Mouse (Mus musculus) spleen, adult 2 months (tissue): ENCODE data around the gene Syt6. TPM values are rescaled to one million over a fixed set of nuclear protein-coding genes. Genes with fewer than 3 reads are reported as not detected.
A peak's percentile ranks its signal among the peaks of the same experiment; 100 is the strongest.

ENCODE experiments used
- DNase-seq, 2 experiments: peaks; one replicate each; pipeline versions ENCODE4 v3.0.0 to v3.0.0-alpha.2; 2012 to 2021; ENCODE audit warnings: low spot score in 2 of 2, low read depth in 1 of 2
- H3K27ac ChIP-seq: fragments of 200-500 bp; 2 replicates; pipeline ENCODE4 v1.5.1; 2012; ENCODE audit warnings: low read length, inconsistent platforms; ENCODE audit not compliant: insufficient read depth
- H3K27me3 ChIP-seq: fragments of 200-500 bp; 2 replicates; pipeline ENCODE4 v1.6.1; 2012; ENCODE audit warnings: mild to moderate bottlenecking, moderate library complexity, low read length, inconsistent platforms; ENCODE audit not compliant: control insufficient read depth, insufficient read depth
- H3K36me3 ChIP-seq: fragments of 200-500 bp; 2 replicates; pipeline ENCODE4 v1.6.1; 2012; ENCODE audit warnings: mild to moderate bottlenecking, low read length, inconsistent platforms; ENCODE audit not compliant: control insufficient read depth, insufficient read depth
- H3K4me1 ChIP-seq: fragments of 200-500 bp; 2 replicates; pipeline ENCODE4 v1.6.1; 2011; ENCODE audit warnings: inconsistent platforms; ENCODE audit not compliant: control insufficient read depth, insufficient read depth, insufficient read length
- H3K4me3 ChIP-seq: fragments of 200-500 bp; 2 replicates; pipeline ENCODE4 v1.5.1; 2011; ENCODE audit warnings: mild to moderate bottlenecking, inconsistent platforms; ENCODE audit not compliant: insufficient read depth, insufficient read length; ENCODE audit errors: extremely low read depth
- CTCF ChIP-seq: fragments of 200-500 bp; IDR thresholded peaks from 2 replicates; pipeline ENCODE4 v1.5.1; 2011; ENCODE audit warnings: mild to moderate bottlenecking, inconsistent platforms; ENCODE audit not compliant: insufficient read depth, insufficient read length, insufficient replicate concordance; ENCODE audit errors: extremely low read depth
- POLR2A ChIP-seq: fragments of 200-500 bp; IDR thresholded peaks from 2 replicates; pipeline ENCODE4 v1.6.1; 2011; ENCODE audit warnings: low read depth, low read length, inconsistent platforms
- WGBS: fragments of 180-500 bp; shearing (Covaris S2); methylation state at CpG from one replicate; pipeline ENCODE4 v1.1.7; 2018; 5-methylcytosine and 5-hydroxymethylcytosine counted together
- polyA plus RNA-seq: library from polyadenylated mRNA; depleted of rRNA; stranded (reverse); fragments of >200 nt; gene quantifications from 2 replicates; pipeline ENCODE4 v1.2.3, GENCODE M21; 2012; rRNA removed

The Syt6 gene
- 0.25 and 0.41 TPM in 2 replicates for polyA plus RNA-seq

- no peak within 1 kb of the TSS for H3K27ac ChIP-seq
- H3K4me1 ChIP-seq: no peaks in the 10 kb centered on the region
- H3K27me3 ChIP-seq: peaks cover 24% of the 10 kb centered on the region
- TF ChIP-seq POLR2A: no peak
- no peak for TF ChIP-seq CTCF
- 5% methylated on average over 44 of the region's 44 CpGs for WGBS
- peak within 1 kb of the TSS; percentile 31; the same call in 1 of the 2 replicates for H3K4me3 ChIP-seq
- no peaks in the 10 kb centered on the region for H3K36me3 ChIP-seq
- no peak for DNase-seq
These were observed at the start of gene Syt6 for GRCm38 (mm10) chr3:103575156-103575892. Syt6 (plus strand) TSS chr3:103575231.

DNA sequence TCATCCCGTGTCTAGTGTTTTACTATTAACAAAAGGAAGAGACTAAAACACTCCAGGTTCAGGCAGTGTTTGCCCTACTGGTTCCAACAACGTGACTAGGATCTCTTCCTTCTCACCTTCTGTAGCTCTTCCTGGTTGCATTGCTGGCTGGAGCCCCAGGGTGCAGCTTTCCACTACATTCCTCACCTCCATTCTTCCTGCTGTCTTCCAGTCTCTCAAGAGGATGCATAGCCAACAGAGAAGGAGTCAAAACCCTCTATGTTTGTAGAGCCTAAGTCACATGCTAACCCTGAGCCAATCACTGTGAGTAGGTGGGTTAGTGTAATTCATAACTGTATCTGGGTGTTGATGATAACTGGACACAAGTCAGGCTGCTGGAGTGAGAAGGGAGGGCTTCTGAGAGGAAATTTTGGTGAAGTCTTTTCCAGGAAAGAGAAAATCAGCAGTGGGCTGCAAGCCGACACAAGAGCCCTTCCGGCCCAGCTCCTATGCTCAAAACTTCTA lies 48.8 kb upstream of the Syt6 start:
- Histone ChIP-seq H3K27me3 (no peaks in the 10 kb centered on the region), H3K36me3 (no peaks in the 10 kb centered on the region), H3K4me3 (no peak overlapping the region), H3K4me1 (no peaks in the 10 kb centered on the region), H3K27ac (no peak overlapping the region)
- DNase-seq: no peak
- TF ChIP-seq POLR2A: no peak
- WGBS: 86% methylated on average over 4 of the region's 4 CpGs

GRCm38 (mm10) chr3:103526864-103527263 lies 48.2 kb upstream of the Syt6 start:
- Histone ChIP-seq H3K27ac (no peak overlapping the region), H3K4me1 (no peaks in the 10 kb centered on the region), H3K4me3 (no peak overlapping the region), H3K36me3 (no peaks in the 10 kb centered on the region), H3K27me3 (no peaks in the 10 kb centered on the region)
- no peak for DNase-seq
- WGBS: 2% methylated on average over 2 of the region's 2 CpGs
- TF ChIP-seq POLR2A (no peak), CTCF (no peak)

DNA sequence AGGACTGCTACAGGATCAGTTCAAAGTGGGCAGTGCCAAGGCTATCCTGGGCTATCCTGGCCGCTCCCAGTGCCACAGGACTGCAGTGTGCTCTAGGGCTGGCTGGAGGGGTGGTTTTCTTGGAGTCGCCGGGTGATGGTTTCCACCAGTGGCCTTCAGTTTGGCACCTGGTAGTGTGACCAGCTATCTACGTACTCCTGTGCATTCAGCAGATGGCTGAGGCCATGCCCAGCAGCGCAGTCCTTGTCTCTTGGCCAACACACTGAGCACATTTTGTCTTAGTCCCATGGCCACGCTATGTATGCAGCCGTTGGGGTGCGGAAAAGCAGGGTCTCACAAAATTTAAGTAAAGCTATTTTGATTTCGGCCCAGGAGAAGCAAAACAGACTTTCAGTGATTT lies 41.0 kb upstream of the Syt6 start:
- 91% methylated on average over 9 of the region's 9 CpGs for WGBS
- no peaks in the 10 kb centered on the region for H3K4me1 ChIP-seq
- H3K36me3 ChIP-seq: no peaks in the 10 kb centered on the region
- TF ChIP-seq POLR2A (no peak), CTCF (no peak)
- no peak overlapping the region for H3K27ac ChIP-seq
- DNase-seq: no peak
- no peaks in the 10 kb centered on the region for H3K27me3 ChIP-seq
- H3K4me3 ChIP-seq: no peak overlapping the region

- TF ChIP-seq POLR2A (no peak), CTCF (no peak)
- Histone ChIP-seq H3K27me3 (no peaks in the 10 kb centered on the region), H3K27ac (no peak overlapping the region), H3K36me3 (no peaks in the 10 kb centered on the region), H3K4me1 (no peaks in the 10 kb centered on the region), H3K4me3 (no peak overlapping the region)
- DNase-seq: no peak
- 78% methylated on average over 5 of the region's 5 CpGs for WGBS
These were observed 39.8 kb upstream of the Syt6 start for GRCm38 (mm10) chr3:103535207-103535606.

DNA sequence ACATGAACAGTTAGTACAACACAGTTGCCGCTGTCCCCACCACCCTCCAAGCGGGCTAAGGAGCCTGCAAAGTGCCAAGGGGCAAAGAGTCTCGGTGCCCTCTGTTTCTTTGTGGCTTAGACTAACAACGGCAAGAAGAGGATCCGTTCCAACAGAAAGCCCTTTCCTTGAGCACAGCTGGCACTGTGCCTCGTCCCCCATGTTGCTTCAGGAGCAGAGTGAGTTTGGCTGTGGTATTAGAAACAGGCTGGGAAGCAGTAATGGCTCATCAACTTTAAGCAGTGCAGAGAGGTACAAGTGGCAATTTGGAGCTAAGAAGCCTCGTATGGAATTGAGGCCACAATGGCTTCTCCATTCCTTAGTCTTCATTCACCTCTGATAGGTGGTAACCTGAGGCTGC lies 35.9 kb upstream of the Syt6 start:
- WGBS: 74% methylated on average over 7 of the region's 7 CpGs
- Histone ChIP-seq H3K27me3 (no peaks in the 10 kb centered on the region), H3K4me3 (no peak overlapping the region), H3K4me1 (no peaks in the 10 kb centered on the region), H3K27ac (no peak overlapping the region), H3K36me3 (no peaks in the 10 kb centered on the region)
- no peak for DNase-seq
- TF ChIP-seq CTCF (no peak), POLR2A (no peak)

- no peak overlapping the region for H3K4me3 ChIP-seq
- no peaks in the 10 kb centered on the region for H3K4me1 ChIP-seq
- TF ChIP-seq CTCF: no peak
- no peak for TF ChIP-seq POLR2A
- H3K27ac ChIP-seq: no peak overlapping the region
- no peak for DNase-seq
- WGBS: 69% methylated on average over 2 of the region's 2 CpGs
- H3K27me3 ChIP-seq: no peaks in the 10 kb centered on the region
- H3K36me3 ChIP-seq: no peaks in the 10 kb centered on the region
These were observed 28.9 kb upstream of the Syt6 start for GRCm38 (mm10) chr3:103546166-103546565.
